Mouse (Mus musculus) thymus, adult 18-20 months (tissue): ENCODE measurements around the gene Tysnd1.

Source experiments
- DNase-seq, 2 experiments: peaks; one replicate each; pipeline ENCODE4 v3.0.0; 2022; ENCODE audit warnings: mixed read lengths in 2 of 2

Gene Tysnd1

GRCm38 (mm10) chr10:61694870-61695670, at the start of gene Tysnd1:
Gene Tysnd1 (plus strand): TSS chr10:61695514.
- DNase-seq, result peak; percentile 89 to 93

DNA sequence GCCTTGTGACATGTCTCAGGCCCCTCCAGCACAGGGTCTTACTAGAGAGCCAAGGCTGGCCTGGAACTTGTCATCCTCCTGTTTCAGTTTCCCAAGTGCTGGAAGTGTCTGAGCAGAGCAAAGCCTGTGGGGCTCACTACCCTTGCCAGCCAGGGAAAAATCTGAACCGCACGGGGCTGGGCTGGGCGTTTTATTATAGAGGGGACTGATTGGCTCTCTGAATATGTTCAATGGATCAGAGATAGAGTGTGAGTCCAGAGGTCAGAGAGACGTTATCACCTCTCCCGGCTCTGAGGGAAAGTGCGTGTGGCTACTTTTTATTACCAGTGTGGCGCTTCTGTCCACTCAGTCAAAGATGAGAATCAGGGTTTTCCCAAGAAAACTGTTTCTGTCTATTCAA, 48.8 kb upstream of the Tysnd1 start:
- DNase-seq, result no peak

DNA sequence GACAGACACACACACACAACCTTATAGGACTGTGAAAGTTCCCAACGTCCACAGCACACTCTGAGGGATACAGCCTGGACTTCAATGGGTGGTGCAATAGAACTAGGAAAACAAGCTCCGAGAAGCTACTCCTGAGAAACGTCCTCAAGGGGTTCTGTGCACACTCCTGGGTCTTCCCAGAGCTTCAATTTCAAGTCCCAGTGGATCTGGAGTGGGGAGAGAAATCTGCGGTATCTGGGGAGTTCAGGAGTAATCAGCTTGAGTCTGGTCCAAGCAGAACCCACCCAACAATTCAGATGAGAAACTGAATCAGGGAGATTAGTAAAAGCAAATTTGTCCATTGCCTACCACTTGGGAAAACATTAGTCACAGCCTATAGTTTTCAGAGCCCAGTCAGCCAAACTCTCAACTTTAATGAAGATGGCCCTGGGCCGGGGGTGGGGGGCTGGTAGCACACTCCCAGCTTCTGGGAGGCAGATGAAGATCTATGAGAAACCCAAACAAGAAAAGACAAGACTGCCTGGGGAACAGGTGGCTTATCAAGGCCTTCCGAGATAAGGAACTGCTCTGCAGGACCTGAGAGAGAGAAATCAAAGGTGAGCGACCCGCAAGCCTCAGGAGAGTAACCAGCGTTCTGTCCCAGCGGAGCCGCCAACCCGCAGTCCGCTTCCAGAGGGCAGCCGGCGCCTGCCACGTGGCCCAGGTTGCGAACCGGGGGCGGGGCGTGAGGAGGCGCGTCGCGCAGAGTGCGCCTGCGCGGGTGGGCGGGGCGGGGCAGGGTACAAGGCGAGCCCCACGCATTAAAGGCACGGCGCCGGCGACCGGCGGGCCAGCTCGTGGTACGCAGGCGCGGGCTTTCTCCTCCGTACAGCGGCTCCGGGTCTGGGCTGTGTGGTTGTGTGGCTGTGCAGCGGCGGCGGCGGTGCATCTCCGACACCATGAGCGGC, 47.3 kb upstream of the Tysnd1 start, which contains the start of gene Ppa1:
Ppa1 (plus strand) TSS at position 763 of the 947 bp plus-strand sequence.
- peak; percentile 71 to 78 for DNase-seq

DNA sequence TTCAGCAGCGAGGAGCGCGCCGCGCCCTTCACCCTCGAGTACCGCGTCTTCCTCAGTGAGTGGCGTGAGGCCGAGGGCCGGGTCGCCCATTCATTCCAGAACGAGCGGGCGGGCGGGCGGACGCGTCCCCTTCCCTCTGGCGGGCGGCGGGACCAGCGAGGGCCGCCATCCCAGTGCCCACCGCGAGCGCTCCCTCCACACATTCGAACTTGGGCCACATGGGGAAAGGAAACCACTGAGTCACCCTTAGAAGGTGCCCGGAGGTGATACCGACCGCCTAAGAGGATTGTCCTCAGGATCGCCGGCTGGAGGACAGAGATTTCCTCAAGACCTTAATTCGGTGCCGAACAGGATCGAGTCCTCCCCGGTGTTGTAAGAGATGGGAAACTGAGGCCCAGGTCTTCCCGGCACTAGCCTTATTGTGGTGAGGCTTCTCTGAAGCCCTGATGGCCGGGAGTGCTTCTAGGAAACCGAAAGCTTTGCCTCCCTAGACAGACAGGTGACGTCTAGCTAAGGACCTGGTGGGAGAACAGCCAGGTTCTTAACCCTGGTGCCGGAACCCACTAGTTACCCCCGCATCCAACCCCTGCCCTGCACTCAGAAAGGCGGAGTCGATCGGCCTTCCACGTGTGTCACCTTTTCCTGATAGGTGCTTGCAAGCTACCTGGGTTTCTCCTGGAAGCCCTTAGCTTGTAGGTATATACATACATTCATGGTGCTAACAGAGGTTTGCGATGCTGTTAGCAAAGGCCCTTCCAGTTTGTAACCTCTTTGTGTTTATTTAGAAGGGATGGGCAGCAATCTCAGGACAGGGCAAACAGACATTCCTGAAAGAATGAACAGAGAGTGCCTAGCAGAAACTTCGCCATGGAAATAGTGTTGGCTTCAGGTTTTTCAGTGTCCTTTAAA, 46.3 kb upstream of the Tysnd1 start:
- DNase-seq, result no peak

DNA sequence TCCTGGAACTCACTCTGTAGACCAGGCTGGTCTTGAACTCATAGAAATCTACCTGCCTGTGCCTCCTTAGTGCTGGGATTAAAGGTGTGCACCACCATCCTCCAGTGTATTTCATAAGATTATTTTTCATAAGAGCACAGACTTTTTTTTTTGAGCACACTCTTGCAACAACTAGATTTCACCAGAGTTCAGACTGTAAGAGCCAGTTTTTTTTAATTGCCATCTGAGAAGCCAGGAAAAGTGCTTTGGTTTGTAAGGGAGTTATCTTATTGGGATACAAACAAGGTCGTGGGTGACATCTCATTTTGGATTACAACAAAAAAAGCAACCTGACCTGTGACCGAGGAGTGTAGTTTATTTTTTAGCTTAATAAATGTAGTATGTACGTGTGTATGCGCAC, 41.2 kb upstream of the Tysnd1 start:
- no peak for DNase-seq

DNA sequence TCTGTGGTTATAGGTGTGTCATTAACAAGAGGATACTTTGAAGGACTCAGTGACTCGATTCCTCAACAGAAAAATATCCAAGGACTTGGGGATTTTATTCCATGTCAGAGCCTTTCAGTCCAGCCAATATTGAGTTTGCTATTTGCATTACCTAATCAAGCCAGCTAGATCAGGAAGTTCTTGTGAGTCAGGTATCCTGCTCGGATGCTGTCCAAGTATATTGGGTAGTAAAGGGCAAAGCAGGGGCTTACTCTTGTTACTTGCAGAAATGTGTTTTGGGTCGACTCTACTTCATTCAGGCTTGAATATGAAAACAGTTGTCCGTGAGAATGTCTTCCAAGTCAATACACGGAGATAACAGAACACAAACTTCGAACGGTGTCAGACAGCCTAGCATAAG, 40.6 kb upstream of the Tysnd1 start:
- DNase-seq, result no peak

- DNase-seq, result no peak
Measured at GRCm38 (mm10) chr10:61655188-61655587, 40.1 kb upstream of the Tysnd1 start.

- DNase-seq, result no peak
Measured at GRCm38 (mm10) chr10:61656928-61657882, 38.1 kb upstream of the Tysnd1 start.

- no peak for DNase-seq
Measured at GRCm38 (mm10) chr10:61657985-61658384, 37.3 kb upstream of the Tysnd1 start.

DNA sequence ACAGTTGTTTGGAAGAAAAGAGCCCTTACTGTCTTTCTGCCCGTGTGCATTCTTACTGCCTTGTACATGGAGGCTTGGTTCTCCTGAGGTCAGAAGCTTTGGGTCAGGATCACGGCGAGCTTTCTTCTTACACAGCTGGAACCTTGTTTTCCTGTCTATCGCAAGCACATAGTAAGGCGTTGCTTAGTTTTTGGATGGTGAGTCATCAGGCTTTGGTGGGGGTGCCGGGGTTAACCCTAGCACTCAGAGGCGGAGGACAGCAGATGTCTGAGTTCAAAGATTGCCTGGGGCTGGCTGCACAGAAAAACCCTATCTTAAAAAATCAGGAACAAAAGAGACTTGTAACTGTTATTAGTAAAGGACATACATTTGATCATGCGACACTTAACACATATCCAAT, 33.4 kb upstream of the Tysnd1 start:
- no peak for DNase-seq

GRCm38 (mm10) chr10:61662391-61662988, 32.8 kb upstream of the Tysnd1 start:
- DNase-seq, result no peak

DNA sequence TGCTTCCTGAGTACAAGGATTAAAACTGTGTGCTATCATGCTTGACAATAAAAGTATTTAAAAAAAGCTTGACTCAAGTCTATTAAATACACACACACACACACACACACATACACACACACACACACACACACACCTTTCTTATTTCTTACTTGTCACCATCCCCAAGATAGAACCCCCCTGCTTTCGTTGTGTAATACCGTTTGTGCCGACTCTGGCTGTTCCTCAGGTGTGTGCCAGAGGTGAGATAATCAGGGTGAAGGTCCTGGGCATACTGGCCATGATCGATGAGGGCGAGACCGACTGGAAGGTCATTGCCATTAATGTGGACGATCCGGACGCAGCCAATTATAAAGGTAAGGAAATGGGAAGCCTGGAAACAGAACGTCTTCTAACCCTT, 30.2 kb upstream of the Tysnd1 start:
- DNase-seq, result no peak

- DNase-seq, result no peak
Measured at GRCm38 (mm10) chr10:61665651-61666050, 29.7 kb upstream of the Tysnd1 start.

DNA sequence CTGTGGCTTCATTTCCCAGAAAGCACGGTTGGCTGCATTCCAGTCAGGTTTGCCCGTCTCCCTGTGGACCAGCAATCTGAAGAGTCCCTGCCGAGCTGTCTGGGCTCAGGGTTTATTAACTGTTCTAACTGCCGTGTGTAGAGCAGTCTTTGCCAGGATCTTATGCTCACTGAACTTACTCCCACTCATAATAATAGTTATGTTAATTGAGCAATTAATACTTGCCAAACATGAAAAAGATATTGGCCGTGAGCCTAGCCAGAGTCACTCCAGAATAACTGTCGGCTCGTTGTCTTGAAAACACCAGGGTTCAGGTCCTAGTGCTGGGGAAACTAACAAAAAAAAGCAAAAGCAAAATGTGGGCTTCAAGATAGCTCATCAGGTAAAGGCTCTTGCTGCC, 26.0 kb upstream of the Tysnd1 start:
- no peak for DNase-seq

GRCm38 (mm10) chr10:61669896-61670295, 25.4 kb upstream of the Tysnd1 start:
- DNase-seq, result no peak

- no peak for DNase-seq
Measured at GRCm38 (mm10) chr10:61670758-61671157, 24.6 kb upstream of the Tysnd1 start.

GRCm38 (mm10) chr10:61675935-61676334, 19.4 kb upstream of the Tysnd1 start:
- no peak for DNase-seq

GRCm38 (mm10) chr10:61679545-61679944, 15.8 kb upstream of the Tysnd1 start:
- DNase-seq, result no peak

- DNase-seq, result peak; percentile 96
Measured at GRCm38 (mm10) chr10:61680015-61680913, 15.1 kb upstream of the Tysnd1 start, which contains the start of gene Sar1a. Gene Sar1a (plus strand): TSS chr10:61680299.

GRCm38 (mm10) chr10:61689405-61689804, 5.9 kb upstream of the Tysnd1 start:
- no peak for DNase-seq
